Mouse (Mus musculus) cortical plate, adult 2 months (tissue): ENCODE measurements around the gene Mrgprb8.
"Not testable (repeated sequence)": the region's sequence is repeated elsewhere in the genome, so short reads cannot be mapped to it uniquely, and the experiment has no call there.

Source experiments
- CTCF ChIP-seq: fragments of 200-500 bp; IDR thresholded peaks from 2 replicates; pipeline ENCODE4 v1.5.1; 2011; ENCODE audit warnings: mild to moderate bottlenecking, control low read depth, low read length; ENCODE audit not compliant: insufficient read depth; ENCODE audit errors: extremely low read depth
- POLR2A ChIP-seq: fragments of 200-500 bp; IDR thresholded peaks from 2 replicates; pipeline ENCODE4 v1.6.1; 2011; ENCODE audit warnings: mild to moderate bottlenecking, low read length, control low read depth; ENCODE audit not compliant: insufficient read depth; ENCODE audit errors: extremely low read depth

- TF ChIP-seq CTCF, POLR2A: not testable (repeated sequence)
Measured at GRCm38 (mm10) chr7:48435936-48436335, 47.6 kb downstream of the Mrgprb8 start.
